Mouse (Mus musculus): ENCODE results near the gene Cit.

- no peak for TF ChIP-seq POLR2A (IDR thresholded peaks at IDR 0.05; ENCODE audit: borderline replicate concordance, low read depth, low read length)
- no peak for TF ChIP-seq CTCF (IDR thresholded peaks at IDR 0.05; ENCODE audit: low read depth, low read length)
These were observed 177.7 kb downstream of the Cit start for GRCm38 (mm10) chr5:116022658-116023200.
